Mouse (Mus musculus): ENCODE measurements around the gene Stxbp5. TPM values are rescaled to one million over a fixed set of nuclear protein-coding genes. Genes with fewer than 3 reads are reported as not detected.

Stxbp5 gene
- total and polyA plus RNA-seq, 3 experiments, result 9.8 to 20.1 (median 11.2) TPM

GRCm38 (mm10) chr10:9763831-9764230 lies 137.0 kb downstream of the Stxbp5 start:
- peaks cover 37 to 79% of the 10 kb centered on the region in 2 experiments for H3K36me3 ChIP-seq (replicated peaks in 1 of 2; ENCODE audit: control insufficient read depth in 1 of 2, insufficient read depth in 1 of 2, low read length in 1 of 2)

DNA sequence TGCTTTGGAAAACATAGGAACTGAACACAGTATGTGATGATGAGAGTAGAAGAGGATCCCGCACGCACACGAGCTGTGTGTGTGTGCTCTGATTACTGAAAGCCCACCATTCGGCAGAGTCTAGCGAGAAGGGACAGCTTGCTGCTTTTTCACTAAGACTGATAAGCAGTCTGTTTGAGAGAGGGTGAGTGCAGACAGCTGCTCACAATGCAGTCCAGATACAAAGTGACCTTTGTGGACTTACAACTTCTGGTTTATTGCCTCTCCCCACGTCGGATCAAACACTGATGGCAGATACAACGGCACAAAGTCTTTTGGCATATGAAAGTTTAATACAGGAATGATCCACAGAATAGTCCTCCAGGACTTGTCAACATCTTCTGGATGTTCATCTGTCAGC lies 140.6 kb downstream of the Stxbp5 start:
- H3K9ac ChIP-seq (ENCODE audit: insufficient read depth, low read depth), result no peak overlapping the region
- H3K4me1 ChIP-seq (ENCODE audit: control insufficient read depth in 1 of 2, insufficient read depth in 2 of 2), result peaks cover 0 to 4% of the 10 kb centered on the region in 2 experiments; a peak in 1 of 4 replicates
- dilution Hi-C loops (cut with MboI; ENCODE audit: extremely low pct_ligation_motif_present, extremely low pct_unique_long_range_greater_than_20kb, low sequenced_read_pairs), result no loop called here
- no peaks in the 10 kb centered on the region for H3K27me3 ChIP-seq (replicated peaks)
- H3K36me3 ChIP-seq (replicated peaks in 1 of 2; ENCODE audit: control insufficient read depth in 1 of 2, insufficient read depth in 1 of 2, low read length in 1 of 2), result peaks cover 19 to 48% of the 10 kb centered on the region in 2 experiments
- H3K27ac ChIP-seq (ENCODE audit: insufficient read depth, low read depth), result no peak overlapping the region
- no peak for DNase-seq (ENCODE audit: extremely low read depth)
- TF ChIP-seq CHD2 (IDR thresholded peaks at IDR 0.05; ENCODE audit: low read length) (no peak), ZNF384 (IDR thresholded peaks at IDR 0.05; ENCODE audit: low read depth, low read length) (no peak), NELFE (IDR thresholded peaks at IDR 0.05; ENCODE audit: low read depth, low read length) (no peak), GABPA (IDR thresholded peaks at IDR 0.05; ENCODE audit: insufficient replicate concordance, low read depth, low read length) (no peak), UBTF (IDR thresholded peaks at IDR 0.05; ENCODE audit: low read depth, low read length) (no peak), ZMIZ1 (IDR thresholded peaks at IDR 0.05; ENCODE audit: low read depth, low read length) (no peak), JUN (IDR thresholded peaks at IDR 0.05; ENCODE audit: insufficient read depth, low read depth, low read length) (no peak), JUND (conservative IDR thresholded peaks at IDR 0.05; ENCODE audit: low read depth, low read length) (no peak), EP300 (IDR thresholded peaks at IDR 0.05; ENCODE audit: low read length) (no peak), PAX5 (IDR thresholded peaks at IDR 0.05; ENCODE audit: low read length) (no peak)
- H3K79me2 ChIP-seq (replicated peaks; ENCODE audit: control insufficient read depth, extremely low read depth, insufficient read depth, poor library complexity, severe bottlenecking), result no peaks in the 10 kb centered on the region
- H3K4me3 ChIP-seq (replicated peaks in 1 of 3; ENCODE audit: low read depth in 2 of 3, low read length in 2 of 3, poor library complexity in 1 of 3), result no peak overlapping the region
- H3K9me3 ChIP-seq (replicated peaks; ENCODE audit: low read length), result no peaks in the 10 kb centered on the region
- H3K4me2 ChIP-seq (ENCODE audit: insufficient read depth, low read depth, poor library complexity, severe bottlenecking), result no peak overlapping the region
- in situ Hi-C loops (cut with MboI; ENCODE audit: low pct_ligation_motif_present, low pct_unique_long_range_greater_than_20kb, low sequenced_read_pairs), result loop anchor here (25.0 kb wide), 1 partner anchor 173 kb away; no protein-coding TSS in a partner anchor

More at GRCm38 (mm10) chr10:9763831-9764230, 137.0 kb downstream of the Stxbp5 start:
- peaks cover 0 to 4% of the 10 kb centered on the region in 2 experiments; a peak in 1 of 4 replicates for H3K4me1 ChIP-seq (ENCODE audit: control insufficient read depth in 1 of 2, insufficient read depth in 2 of 2)
- H3K4me3 ChIP-seq (replicated peaks in 1 of 3; ENCODE audit: low read depth in 2 of 3, low read length in 2 of 3, poor library complexity in 1 of 3), result no peak overlapping the region
- dilution Hi-C loops (cut with MboI; ENCODE audit: extremely low pct_ligation_motif_present, extremely low pct_unique_long_range_greater_than_20kb, low sequenced_read_pairs), result no loop called here
- H3K4me2 ChIP-seq (ENCODE audit: insufficient read depth, low read depth, poor library complexity, severe bottlenecking), result no peak overlapping the region
- no peak for TF ChIP-seq ETS1 (conservative IDR thresholded peaks at IDR 0.05; ENCODE audit: low read depth, low read length)
- TF ChIP-seq POLR2A (IDR thresholded peaks at IDR 0.05; ENCODE audit: low read depth, low read length), result no peak
- TF ChIP-seq HCFC1 (IDR thresholded peaks at IDR 0.05; ENCODE audit: low read depth, low read length), result no peak
- no peak for TF ChIP-seq CHD1 (IDR thresholded peaks at IDR 0.05; ENCODE audit: low read depth, low read length)
- no peak for TF ChIP-seq RCOR1 (conservative IDR thresholded peaks at IDR 0.05; ENCODE audit: low read depth, low read length)
- TF ChIP-seq USF1 (IDR thresholded peaks at IDR 0.05; ENCODE audit: low read depth, low read length), result no peak
- TF ChIP-seq JUND (conservative IDR thresholded peaks at IDR 0.05; ENCODE audit: low read depth, low read length), result no peak
- no peak for TF ChIP-seq ELF1 (IDR thresholded peaks at IDR 0.05; ENCODE audit: low read depth, low read length)
- TF ChIP-seq RAD21 (IDR thresholded peaks at IDR 0.05; ENCODE audit: low read depth, low read length), result no peak
- TF ChIP-seq UBTF (IDR thresholded peaks at IDR 0.05; ENCODE audit: low read depth, low read length), result no peak
- TF ChIP-seq MEF2A (IDR thresholded peaks at IDR 0.05; ENCODE audit: borderline replicate concordance, low read depth, low read length), result no peak
- no peak for DNase-seq (ENCODE audit: extremely low read depth)
- no peaks in the 10 kb centered on the region for H3K79me2 ChIP-seq (replicated peaks; ENCODE audit: control insufficient read depth, extremely low read depth, insufficient read depth, poor library complexity, severe bottlenecking)
- no peaks in the 10 kb centered on the region for H3K27me3 ChIP-seq (replicated peaks)
- in situ Hi-C loops (cut with MboI; ENCODE audit: low pct_ligation_motif_present, low pct_unique_long_range_greater_than_20kb, low sequenced_read_pairs), result loop anchor here (25.0 kb wide), 1 partner anchor 177 kb away; no protein-coding TSS in a partner anchor
- H3K9me3 ChIP-seq (replicated peaks; ENCODE audit: low read length), result no peaks in the 10 kb centered on the region
- H3K27ac ChIP-seq (ENCODE audit: insufficient read depth, low read depth), result no peak overlapping the region
- H3K9ac ChIP-seq (ENCODE audit: insufficient read depth, low read depth), result no peak overlapping the region
